11 mouse cellular contexts compared by ENCODE assay signal in the genomic region with DNA sequence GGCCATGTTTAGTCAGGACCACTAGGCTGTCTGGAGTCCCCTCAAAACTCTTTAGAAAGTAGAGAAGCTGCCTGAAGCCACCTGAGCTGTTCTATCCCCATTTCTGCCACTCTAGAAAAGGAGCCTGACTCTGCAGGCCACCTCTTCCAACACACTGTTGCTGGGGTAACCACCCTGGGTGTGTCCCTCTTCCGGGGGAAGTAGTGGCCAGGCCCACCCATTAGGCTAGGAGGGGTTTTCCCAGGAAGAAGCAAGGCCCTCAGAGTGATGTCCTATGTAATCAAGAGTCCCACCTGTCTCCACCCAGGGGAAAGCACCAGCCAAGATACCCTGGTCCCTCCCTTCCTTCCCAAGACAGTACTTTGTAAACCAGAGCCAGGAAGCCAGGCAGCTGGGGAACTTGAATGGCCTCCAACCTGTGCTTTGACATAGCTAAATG. TPM values are rescaled to one million over a fixed set of nuclear protein-coding genes. Genes with fewer than 3 reads are reported as not detected.
DNase-seq lines count a peak whose midpoint lies in the region; ATAC-seq and TF ChIP-seq lines count a peak whose summit lies in the region.
"Had no signal": no experiment of that assay in that cellular context is flagged by ENCODE, and none has a peak within 500 bp of the region (broad histone marks: within the 10 kb centered on the region; RNA-seq: fewer than 3 reads in every experiment).

No protein-coding gene starts in this region.

- peak; percentile 81 for ATAC-seq in liver, embryonic 11.5 days (replicated peaks; ENCODE audit: low FRiP score)
- peak; percentile 49; the same call in 1 of the 2 replicates for ATAC-seq in neutrophil, adult 5-6 weeks (ENCODE audit: extremely low read depth, insufficient number of reproducible peaks, low FRiP score, poor library complexity, severe bottlenecking)
- no peak for ATAC-seq in intestine, embryonic 16.5 days

- intact Hi-C loops in gastrocnemius, adult 2 months (cut with DNase I), result no loop called here

- H3K4me1 ChIP-seq in spleen, adult 2 months (ENCODE audit: control insufficient read depth, insufficient read depth, insufficient read length), result peaks cover 19% of the 10 kb centered on the region
- H3K4me1 ChIP-seq in liver, embryonic 11.5 days (replicated peaks; ENCODE audit: control insufficient read depth, insufficient read depth, low read length), result peaks cover 15% of the 10 kb centered on the region
- H3K4me1 ChIP-seq in intestine, embryonic 16.5 days (ENCODE audit: control insufficient read depth, insufficient read depth, low read length), result no peaks in the 10 kb centered on the region

- no peak overlapping the region for H3K4me2 ChIP-seq in liver, embryonic 11.5 days
- H3K4me2 ChIP-seq in intestine, embryonic 16.5 days (ENCODE audit: low read depth, low read length), result no peak overlapping the region

- no peak for DNase-seq in spleen, adult 2 months (ENCODE audit: low read depth in 1 of 2, low spot score in 2 of 2)
- DNase-seq in spleen, adult 12 weeks (ENCODE audit: low spot score), result no peak
- peak; percentile 48 for DNase-seq in gastrocnemius, adult 2 months
- no peak for DNase-seq in liver, embryonic 11.5 days (ENCODE audit: low spot score)
- DNase-seq in embryo, embryonic 9.5 days (ENCODE audit: extremely low spot score), result no peak
- DNase-seq in cerebellum, adult 11-12 months, result no peak
- DNase-seq: kidney, postnatal 4 days; midbrain, embryonic 14.5 days; right cerebral cortex, postnatal 25 days had no signal

- no peaks in the 10 kb centered on the region for H3K9me3 ChIP-seq in liver, embryonic 11.5 days (ENCODE audit: control insufficient read depth, low read length)
- H3K9me3 ChIP-seq in intestine, embryonic 16.5 days (ENCODE audit: control insufficient read depth, low read length), result no peaks in the 10 kb centered on the region

- WGBS in spleen, adult 2 months, result 23% methylated on average over 1 of the region's 1 CpGs
- WGBS in liver, embryonic 11.5 days, result 32% methylated on average over 1 of the region's 1 CpGs
- 62% methylated on average over 1 of the region's 1 CpGs for WGBS in intestine, embryonic 16.5 days

- no peaks in the 10 kb centered on the region for H3K27me3 ChIP-seq in spleen, adult 2 months (ENCODE audit: control insufficient read depth, insufficient read depth, low read length)
- no peaks in the 10 kb centered on the region for H3K27me3 ChIP-seq in liver, embryonic 11.5 days (replicated peaks; ENCODE audit: control insufficient read depth, insufficient read depth, low read length)
- no peaks in the 10 kb centered on the region for H3K27me3 ChIP-seq in intestine, embryonic 16.5 days (replicated peaks; ENCODE audit: control insufficient read depth, insufficient read depth, low read length)

- 0 out of 2 replicates have a peak overlapping the region, but pooled peaks have one; percentile 22 for H3K27ac ChIP-seq in spleen, adult 2 months (ENCODE audit: insufficient read depth, low read length)
- peak overlapping the region; percentile 66 for H3K27ac ChIP-seq in gastrocnemius, adult 2 months
- peak overlapping the region; percentile 71 for H3K27ac ChIP-seq in liver, embryonic 11.5 days (ENCODE audit: low read depth, low read length)
- H3K27ac ChIP-seq in intestine, embryonic 16.5 days (ENCODE audit: low read length), result no peak overlapping the region

- H3K9ac ChIP-seq in liver, embryonic 11.5 days (ENCODE audit: low read depth, low read length), result 0 out of 2 replicates have a peak overlapping the region, but pooled peaks have one; percentile 12
- no peak overlapping the region for H3K9ac ChIP-seq in intestine, embryonic 16.5 days (ENCODE audit: low read depth, low read length)

- no peak for TF ChIP-seq CTCF in spleen, adult 2 months (IDR thresholded peaks at IDR 0.05; ENCODE audit: extremely low read depth, insufficient read depth, insufficient read length, insufficient replicate concordance)
- no peak for TF ChIP-seq CTCF in gastrocnemius, adult 2 months (IDR thresholded peaks at IDR 0.05)

- no peak for TF ChIP-seq POLR2A in spleen, adult 2 months (IDR thresholded peaks at IDR 0.05; ENCODE audit: low read depth, low read length)

- no peaks in the 10 kb centered on the region for H3K36me3 ChIP-seq in spleen, adult 2 months (ENCODE audit: control insufficient read depth, insufficient read depth, low read length)
- H3K36me3 ChIP-seq in liver, embryonic 11.5 days (ENCODE audit: control insufficient read depth, insufficient read depth, low read length), result no peaks in the 10 kb centered on the region
- H3K36me3 ChIP-seq in intestine, embryonic 16.5 days (ENCODE audit: control insufficient read depth, insufficient read depth, low read length), result no peaks in the 10 kb centered on the region

- H3K4me3 ChIP-seq in spleen, adult 2 months (ENCODE audit: extremely low read depth, insufficient read depth, insufficient read length), result no peak overlapping the region
- H3K4me3 ChIP-seq in gastrocnemius, adult 2 months, result no peak overlapping the region
- H3K4me3 ChIP-seq in liver, embryonic 11.5 days (ENCODE audit: low read depth, low read length), result no peak overlapping the region
- H3K4me3 ChIP-seq in intestine, embryonic 16.5 days (ENCODE audit: low read length), result no peak overlapping the region

RNA-seq across cellular contexts. Expression of a gene that starts 17.3 kb away (rescaled TPM):
- 8.2 and 15.3 TPM in 2 replicates for polyA plus RNA-seq in spleen, adult 2 months (2012; rRNA removed)
- total RNA-seq in gastrocnemius, adult 2 months (2021), result 1 to 10 TPM; 4.1 to 7.9 TPM
- polyA plus RNA-seq in liver, embryonic 11.5 days (2014; fragmentation: Nextera tagmentation; extraction: Ambion mirVana), result 8.7 and 12.1 TPM in 2 replicates
- 28.2 and 29.6 TPM in 2 replicates for total RNA-seq in neutrophil, adult 5-6 weeks (2017)
- 8.1 and 10.0 TPM in 2 replicates for polyA plus RNA-seq in intestine, embryonic 16.5 days (2015; fragmentation: Nextera tagmentation; extraction: Ambion mirVana)

RNA-seq across cellular contexts. Expression of a gene that starts 47.8 kb away (rescaled TPM):
- polyA plus RNA-seq in spleen, adult 2 months (2012; rRNA removed), result 2.2 and 2.7 TPM in 2 replicates
- 1 to 10 TPM; 1.8 to 2.7 TPM for total RNA-seq in gastrocnemius, adult 2 months (2021)
- polyA plus RNA-seq in liver, embryonic 11.5 days (2014; fragmentation: Nextera tagmentation; extraction: Ambion mirVana), result 0.49 and 1.1 TPM in 2 replicates
- total RNA-seq in neutrophil, adult 5-6 weeks (2017), result not detected in 2 replicates
- polyA plus RNA-seq in intestine, embryonic 16.5 days (2015; fragmentation: Nextera tagmentation; extraction: Ambion mirVana), result 1.4 and 2.1 TPM in 2 replicates
